Comparison of ENCODE assay signal across 12 mouse cellular contexts in the genomic region with DNA sequence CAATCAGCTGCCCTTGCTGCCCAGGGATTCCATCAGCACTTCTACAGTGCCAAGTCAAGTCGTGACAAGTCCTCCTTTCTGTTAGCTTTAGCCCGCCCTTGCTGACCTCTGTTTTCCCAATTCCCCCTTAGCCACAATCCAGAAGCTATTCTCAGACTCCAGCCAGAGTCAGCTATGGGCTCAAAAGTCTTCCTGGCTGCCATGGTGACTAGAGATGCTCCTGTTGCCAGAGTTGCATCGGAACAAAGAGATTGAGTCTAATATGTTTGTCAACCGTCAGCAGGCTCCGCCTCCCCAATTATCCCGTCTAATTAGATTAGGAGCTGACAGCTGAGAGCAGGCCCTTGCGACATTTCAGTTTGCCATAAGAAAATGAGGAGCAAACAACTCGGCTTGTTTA.
A peak's percentile ranks its signal among the peaks of the same experiment; 100 is the strongest.
DNase-seq lines count a peak whose midpoint lies in the region; ATAC-seq lines count a peak whose summit lies in the region.
"Had no signal": no experiment of that assay in that cellular context is flagged by ENCODE, and none has a peak within 500 bp of the region (broad histone marks: within the 10 kb centered on the region; RNA-seq: fewer than 3 reads in every experiment).

No protein-coding gene starts in this region.

- H3K27me3 ChIP-seq in forebrain, embryonic 14.5 days (replicated peaks; ENCODE audit: control insufficient read depth, insufficient read depth, low read length) = no peaks in the 10 kb centered on the region
- peaks cover 84% of the 10 kb centered on the region for H3K27me3 ChIP-seq in midbrain, embryonic 10.5 days (ENCODE audit: low read depth, poor library complexity, severe bottlenecking)
- H3K27me3 ChIP-seq: limb, embryonic 15.5 days; megakaryocyte, embryonic 14.5 days had no signal

- H3K4me2 ChIP-seq in forebrain, embryonic 14.5 days (ENCODE audit: low read length) = no peak overlapping the region
- H3K4me2 ChIP-seq: limb, embryonic 15.5 days had no signal

- peak; percentile 48 to 51 for DNase-seq in cerebellum, postnatal 10 days
- DNase-seq in cerebellum, adult 11 months = no peak
- peak; percentile 55 for DNase-seq in Muller cell, postnatal 12 days (ENCODE audit: inconsistent ontology term)
- DNase-seq in forebrain, embryonic 14.5 days (ENCODE audit: low spot score) = peak; percentile 91
- peak; percentile 47 for DNase-seq in midbrain, embryonic 10.5 days (ENCODE audit: low spot score)
- no peak for DNase-seq in liver
- DNase-seq in adrenal gland, postnatal 10 days = no peak
- no peak for DNase-seq in left cerebral cortex, adult 18-20 months (ENCODE audit: low spot score in 2 of 2)

- H3K9ac ChIP-seq in forebrain, embryonic 14.5 days (ENCODE audit: low read length) = no peak overlapping the region
- H3K9ac ChIP-seq: limb, embryonic 15.5 days had no signal

- peak; percentile 85 for ATAC-seq in forebrain, embryonic 14.5 days
- ATAC-seq: activated CD4-positive, CD25-positive, alpha-beta regulatory T cell, adult 4 months had no signal

- H3K36me3 ChIP-seq in forebrain, embryonic 14.5 days (ENCODE audit: control insufficient read depth, insufficient read depth, low read length) = no peaks in the 10 kb centered on the region
- no peaks in the 10 kb centered on the region for H3K36me3 ChIP-seq in midbrain, embryonic 10.5 days
- H3K36me3 ChIP-seq: limb, embryonic 15.5 days had no signal

- no peak overlapping the region for H3K27ac ChIP-seq in forebrain, embryonic 14.5 days (ENCODE audit: low read depth, low read length)
- H3K27ac ChIP-seq in midbrain, embryonic 10.5 days (replicated peaks) = no peak overlapping the region
- H3K27ac ChIP-seq: layer of hippocampus, adult 2 months; limb, embryonic 15.5 days had no signal

- no peaks in the 10 kb centered on the region for H3K9me3 ChIP-seq in forebrain, embryonic 14.5 days (replicated peaks; ENCODE audit: control insufficient read depth, low read length)
- H3K9me3 ChIP-seq in midbrain, embryonic 10.5 days (replicated peaks) = no peaks in the 10 kb centered on the region
- H3K9me3 ChIP-seq: limb, embryonic 15.5 days had no signal

- H3K4me3 ChIP-seq in forebrain, embryonic 14.5 days (ENCODE audit: low read depth, low read length) = no peak overlapping the region
- no peak overlapping the region for H3K4me3 ChIP-seq in midbrain, embryonic 10.5 days
- H3K4me3 ChIP-seq: layer of hippocampus, adult 2 months; limb, embryonic 15.5 days; megakaryocyte, embryonic 14.5 days had no signal

- 5% methylated on average over 8 of the region's 8 CpGs for WGBS in forebrain, embryonic 14.5 days
- 19% methylated on average over 8 of the region's 8 CpGs for WGBS in midbrain, embryonic 10.5 days

- H3K4me1 ChIP-seq in forebrain, embryonic 14.5 days (ENCODE audit: control insufficient read depth, insufficient read depth, low read length) = peaks cover 10% of the 10 kb centered on the region; the same call in 1 of the 2 replicates
- peaks cover 18% of the 10 kb centered on the region for H3K4me1 ChIP-seq in midbrain, embryonic 10.5 days
- H3K4me1 ChIP-seq: limb, embryonic 15.5 days; megakaryocyte, embryonic 14.5 days had no signal

Comparison
In these comparisons a context has a peak if more than half of its experiments do, and no peak if none do; other contexts are left out.
1. DNase-seq: peak in cerebellum, postnatal 10 days (2 of 2), Muller cell, postnatal 12 days (single experiment), forebrain, embryonic 14.5 days (single experiment) and midbrain, embryonic 10.5 days (single experiment); none in cerebellum, adult 11 months (single experiment), liver (single experiment), adrenal gland, postnatal 10 days (single experiment) and left cerebral cortex, adult 18-20 months (0 of 2).